Mouse (Mus musculus): ENCODE measurements around the gene Gm49394.

The Gm49394 gene

GRCm38 (mm10) chr7:142658681-142659180, 11.0 kb downstream of the Gm49394 start:
- DNase-seq: no peak

- no peak for DNase-seq
These were observed 11.7 kb downstream of the Gm49394 start for GRCm38 (mm10) chr7:142657821-142658614.

- DNase-seq: no peak
These were observed 12.4 kb downstream of the Gm49394 start for GRCm38 (mm10) chr7:142657341-142657791.

GRCm38 (mm10) chr7:142656055-142656454, 13.7 kb downstream of the Gm49394 start:
- DNase-seq: no peak

- no peak for DNase-seq
These were observed 14.1 kb downstream of the Gm49394 start for GRCm38 (mm10) chr7:142655633-142656032.

GRCm38 (mm10) chr7:142653726-142654125, 16.0 kb downstream of the Gm49394 start:
- DNase-seq: no peak

- DNase-seq: no peak
These were observed 23.1 kb downstream of the Gm49394 start for GRCm38 (mm10) chr7:142646676-142647075.

GRCm38 (mm10) chr7:142645045-142645444, 24.7 kb downstream of the Gm49394 start:
- no peak for DNase-seq

- DNase-seq: no peak
These were observed 33.6 kb downstream of the Gm49394 start for GRCm38 (mm10) chr7:142636178-142636577.

GRCm38 (mm10) chr7:142630691-142631090, 39.1 kb downstream of the Gm49394 start:
- no peak for DNase-seq

GRCm38 (mm10) chr7:142629806-142630205, 39.9 kb downstream of the Gm49394 start:
- no peak for DNase-seq

GRCm38 (mm10) chr7:142622180-142622579, 47.6 kb downstream of the Gm49394 start:
- no peak for DNase-seq

- DNase-seq: no peak
These were observed 56.7 kb downstream of the Gm49394 start for GRCm38 (mm10) chr7:142613077-142613476.

- peak; percentile 38 to 47 for DNase-seq
These were observed 58.9 kb downstream of the Gm49394 start for GRCm38 (mm10) chr7:142610627-142611406.

GRCm38 (mm10) chr7:142600921-142601320, 68.8 kb downstream of the Gm49394 start:
- DNase-seq: no peak

Measured in thymus, postnatal 36 days (tissue).